Mouse (Mus musculus) bone marrow macrophage, adult 2 months (primary cell): ENCODE measurements at regions not wholly inside any gene's neighbourhood (a gene's known extent, or its start where the extent isn't known, plus 50 kb on each side); places are given as distances from the start of the nearest gene placed in this dataset.

ENCODE experiments used
- CTCF ChIP-seq: IDR thresholded peaks from 2 replicates; pipeline ENCODE4 v1.5.1; 2012; ENCODE audit warnings: low read depth, mild to moderate bottlenecking, low read length, moderate library complexity
- POLR2A ChIP-seq: IDR thresholded peaks from 2 replicates; pipeline ENCODE4 v1.6.1; 2012; ENCODE audit warnings: mild to moderate bottlenecking, low read depth, low read length, borderline replicate concordance

DNA sequence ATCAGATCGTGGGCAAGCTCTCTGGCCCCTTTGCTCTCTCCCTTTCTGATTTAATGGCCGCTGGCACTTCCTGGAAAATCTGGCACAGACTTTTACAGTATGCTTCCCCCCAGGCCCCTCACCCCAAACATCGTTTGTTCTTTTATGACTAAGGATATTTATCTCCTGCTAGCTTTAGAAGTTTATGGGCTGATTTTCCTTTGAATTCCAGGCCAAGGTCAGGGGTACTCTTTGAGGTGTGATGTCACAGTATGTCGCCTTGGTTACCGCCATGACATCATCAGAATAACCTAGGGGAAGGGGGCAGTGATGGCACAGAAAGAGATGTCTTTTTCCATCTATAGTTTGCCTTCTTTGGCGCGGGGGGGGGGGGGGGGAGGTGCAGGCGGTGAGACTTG lies 73.5 kb upstream of the Tbx3 start:
- TF ChIP-seq CTCF (no peak), POLR2A (no peak)
